Mouse (Mus musculus) C2C12 (cell line): ENCODE data around the gene Mmp28. TPM values are rescaled to one million over a fixed set of nuclear protein-coding genes. Genes with fewer than 3 reads are reported as not detected.

Experiments used
- H3K27me3 ChIP-seq: one replicate; pipeline ENCODE4 v1.6.1; 2011; ENCODE audit not compliant: control insufficient read depth, insufficient read depth, insufficient read length
- H3K36me3 ChIP-seq: one replicate; pipeline ENCODE4 v1.6.1; 2011; ENCODE audit not compliant: control insufficient read depth, insufficient read depth
- H3K4me3 ChIP-seq: one replicate; pipeline ENCODE4 v1.5.1; 2011; ENCODE audit warnings: mild to moderate bottlenecking, control low read depth; ENCODE audit not compliant: poor library complexity, insufficient read depth, severe bottlenecking
- H3K79me2 ChIP-seq: one replicate; pipeline ENCODE4 v1.6.1; 2011; ENCODE audit not compliant: control insufficient read depth, insufficient read depth
- H3K79me3 ChIP-seq: one replicate; pipeline ENCODE4 v1.6.1; 2011; ENCODE audit warnings: low read depth, control low read depth
- H3ac ChIP-seq: one replicate; pipeline ENCODE3; 2011; ENCODE audit warnings: low read depth; ENCODE audit not compliant: control insufficient read depth, insufficient read length
- CEBPB ChIP-seq: IDR thresholded peaks from one replicate; pipeline ENCODE4 v1.6.1; 2011; ENCODE audit warnings: low read depth, mild to moderate bottlenecking, control low read depth, moderate library complexity
- CTCF ChIP-seq: IDR thresholded peaks from one replicate; pipeline ENCODE4 v1.5.1; 2011; ENCODE audit not compliant: control insufficient read depth, insufficient read depth, insufficient read length
- FOSL1 ChIP-seq: IDR thresholded peaks from one replicate; pipeline ENCODE4 v1.8.0; 2011; ENCODE audit warnings: mild to moderate bottlenecking, low read length; ENCODE audit not compliant: poor library complexity, insufficient read depth, severe bottlenecking
- MAX ChIP-seq: IDR thresholded peaks from one replicate; pipeline ENCODE4 v1.6.1; 2011; ENCODE audit warnings: mild to moderate bottlenecking, control low read depth
- MYOD1 ChIP-seq: IDR thresholded peaks from one replicate; pipeline ENCODE4 v1.6.1; 2011; ENCODE audit warnings: low read depth; ENCODE audit not compliant: control insufficient read depth, insufficient read length
- MYOG ChIP-seq: IDR thresholded peaks from one replicate; pipeline ENCODE4 v1.6.1; 2011; ENCODE audit not compliant: control insufficient read depth, insufficient read length; ENCODE audit errors: extremely low read depth
- USF1 ChIP-seq: IDR thresholded peaks from one replicate; pipeline ENCODE4 v1.6.1; 2011; ENCODE audit warnings: low read depth, mild to moderate bottlenecking, control low read depth, moderate library complexity
- polyA plus RNA-seq: library from polyadenylated mRNA; unstranded; fragments of >200 nt; fragmentation: generic; extraction: Trizol; gene quantifications from one replicate; pipeline ENCODE4 v1.2.1, GENCODE M21; 2012; ENCODE audit warnings: missing spikeins

Mmp28 gene
- polyA plus RNA-seq, 1 experiment: 2.3 TPM

DNA sequence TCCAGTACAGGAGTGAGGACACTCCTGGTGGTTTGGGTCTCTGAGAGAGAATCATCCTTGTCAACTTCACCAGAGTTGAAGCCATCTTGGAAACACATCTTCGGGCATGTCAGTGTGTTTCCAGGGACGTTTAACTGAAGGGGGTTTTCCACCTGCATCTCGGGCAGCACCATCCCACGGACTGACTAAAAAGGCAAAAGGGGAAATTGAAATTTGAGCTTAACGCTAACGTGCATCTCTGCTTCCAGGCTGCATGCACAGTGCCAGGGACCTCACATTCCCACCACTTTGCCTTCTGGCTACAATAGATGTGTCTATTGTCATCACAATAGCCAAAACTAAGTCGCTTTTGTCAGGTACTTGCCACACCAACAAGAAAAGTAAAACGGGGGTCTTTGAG is 54.6 kb downstream of the Mmp28 start:
- no peak for TF ChIP-seq MYOD1
- Histone ChIP-seq H3K36me3 (peaks cover 7% of the 10 kb centered on the region), H3K79me2 (no peaks in the 10 kb centered on the region), H3K27me3 (peaks cover 41% of the 10 kb centered on the region), H3ac (no peak overlapping the region), H3K4me3 (no peak overlapping the region), H3K79me3 (no peaks in the 10 kb centered on the region)

DNA sequence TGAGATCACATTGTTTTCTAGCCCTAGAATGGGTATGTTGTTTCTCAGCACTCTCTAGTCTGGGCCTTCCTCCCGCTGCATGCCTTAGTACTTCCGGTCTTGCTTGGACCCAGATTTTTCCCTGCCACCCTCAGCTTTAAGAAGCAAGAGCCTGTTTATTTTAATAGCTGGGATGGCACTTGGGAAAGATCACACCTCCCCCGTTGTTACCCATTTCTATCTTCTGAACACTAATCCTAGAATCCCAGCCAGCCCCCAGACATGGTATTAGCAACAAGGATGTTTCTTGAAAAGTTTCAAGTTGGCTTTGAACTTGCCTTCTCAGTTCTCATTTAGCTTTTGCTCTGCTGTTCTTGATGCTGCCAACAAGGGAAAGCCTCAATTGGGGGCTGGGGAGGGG is 56.5 kb downstream of the Mmp28 start:
- TF ChIP-seq FOSL1 (no peak), CTCF (no peak), USF1 (no peak), MYOG (no peak), MYOD1 (no peak), CEBPB (no peak), MAX (no peak)
- no peak overlapping the region for H3ac ChIP-seq
- peaks cover 23% of the 10 kb centered on the region for H3K27me3 ChIP-seq
- no peak overlapping the region for H3K4me3 ChIP-seq
- H3K79me2 ChIP-seq: no peaks in the 10 kb centered on the region
- H3K79me3 ChIP-seq: no peaks in the 10 kb centered on the region
- peaks cover 24% of the 10 kb centered on the region for H3K36me3 ChIP-seq

DNA sequence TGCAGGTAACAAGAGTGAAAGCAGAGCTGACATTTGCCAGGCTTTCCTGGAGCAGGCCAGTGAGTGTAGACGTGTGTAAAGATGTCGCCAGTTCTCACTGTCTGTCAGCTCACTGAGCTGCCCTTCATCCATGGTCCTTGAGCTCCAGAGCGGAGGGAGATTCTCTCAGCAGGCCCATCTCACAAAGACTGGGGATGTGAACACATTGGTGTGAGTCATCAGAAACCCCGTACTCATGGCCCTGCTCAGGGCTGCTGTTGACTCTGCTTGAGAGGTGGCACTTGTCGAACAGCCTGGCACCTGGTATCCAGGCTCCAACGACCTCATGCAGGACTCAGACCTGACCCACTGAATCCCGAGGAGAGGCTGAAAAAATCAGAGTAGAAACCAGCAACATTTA is 59.1 kb downstream of the Mmp28 start:
- Histone ChIP-seq H3K79me3 (no peaks in the 10 kb centered on the region), H3K36me3 (peaks cover 48% of the 10 kb centered on the region), H3K4me3 (no peak overlapping the region), H3ac (no peak overlapping the region), H3K27me3 (no peaks in the 10 kb centered on the region), H3K79me2 (no peaks in the 10 kb centered on the region)
- TF ChIP-seq MAX (no peak), FOSL1 (no peak), USF1 (no peak), MYOG (no peak), CEBPB (no peak), CTCF (no peak), MYOD1 (no peak)

DNA sequence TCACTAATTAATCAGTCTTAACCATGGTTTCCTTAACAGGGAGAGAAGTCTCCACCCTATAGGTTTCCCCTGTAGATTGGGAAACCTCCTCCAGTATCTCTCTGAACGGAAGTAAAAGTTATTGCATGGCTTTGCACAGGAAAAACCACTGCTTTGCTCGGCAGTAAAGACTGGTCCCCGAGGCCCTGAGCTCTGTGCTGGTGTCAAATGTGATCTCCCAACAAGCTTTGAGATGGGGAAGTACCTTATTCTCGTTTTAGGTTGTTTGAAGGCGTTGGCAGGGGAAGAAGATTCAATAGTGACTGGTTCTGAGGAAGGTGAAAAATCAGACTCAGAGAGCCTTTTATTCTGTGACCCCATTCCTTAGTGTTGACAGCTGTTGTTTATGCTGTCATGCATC is 64.1 kb downstream of the Mmp28 start:
- TF ChIP-seq CTCF (no peak), MAX (no peak), FOSL1 (no peak), MYOD1 (no peak), CEBPB (no peak), MYOG (no peak), USF1 (no peak)
- Histone ChIP-seq H3K79me3 (no peaks in the 10 kb centered on the region), H3ac (no peak overlapping the region), H3K79me2 (no peaks in the 10 kb centered on the region), H3K27me3 (no peaks in the 10 kb centered on the region), H3K4me3 (no peak overlapping the region), H3K36me3 (peaks cover 83% of the 10 kb centered on the region)

DNA sequence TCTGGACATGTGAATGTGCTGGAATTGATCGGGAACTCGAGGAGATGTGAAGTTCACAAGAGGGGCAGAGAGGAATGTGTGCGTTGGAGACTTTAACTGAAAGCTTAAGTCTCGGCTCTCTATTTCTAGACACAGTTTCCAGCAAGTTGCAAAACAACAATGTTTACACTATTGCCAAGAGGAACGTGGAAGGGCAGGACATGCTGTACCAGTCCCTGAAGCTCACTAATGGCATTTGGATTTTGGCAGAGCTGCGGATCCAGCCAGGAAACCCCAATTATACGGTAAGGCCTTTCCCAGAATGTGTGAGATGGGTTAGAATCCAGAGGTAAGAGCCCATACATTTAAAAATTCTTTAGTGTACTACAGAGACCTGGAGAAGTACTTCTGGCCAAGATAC is 65.2 kb downstream of the Mmp28 start:
- TF ChIP-seq FOSL1: no peak
- TF ChIP-seq CEBPB: no peak
- no peak for TF ChIP-seq MYOD1
- no peak for TF ChIP-seq MYOG
- no peak for TF ChIP-seq MAX
- TF ChIP-seq CTCF: no peak
- TF ChIP-seq USF1: no peak
- H3K79me3 ChIP-seq: no peaks in the 10 kb centered on the region
- H3K79me2 ChIP-seq: no peaks in the 10 kb centered on the region
- H3K4me3 ChIP-seq: no peak overlapping the region
- peaks cover 83% of the 10 kb centered on the region for H3K36me3 ChIP-seq
- H3K27me3 ChIP-seq: no peaks in the 10 kb centered on the region
- H3ac ChIP-seq: no peak overlapping the region

DNA sequence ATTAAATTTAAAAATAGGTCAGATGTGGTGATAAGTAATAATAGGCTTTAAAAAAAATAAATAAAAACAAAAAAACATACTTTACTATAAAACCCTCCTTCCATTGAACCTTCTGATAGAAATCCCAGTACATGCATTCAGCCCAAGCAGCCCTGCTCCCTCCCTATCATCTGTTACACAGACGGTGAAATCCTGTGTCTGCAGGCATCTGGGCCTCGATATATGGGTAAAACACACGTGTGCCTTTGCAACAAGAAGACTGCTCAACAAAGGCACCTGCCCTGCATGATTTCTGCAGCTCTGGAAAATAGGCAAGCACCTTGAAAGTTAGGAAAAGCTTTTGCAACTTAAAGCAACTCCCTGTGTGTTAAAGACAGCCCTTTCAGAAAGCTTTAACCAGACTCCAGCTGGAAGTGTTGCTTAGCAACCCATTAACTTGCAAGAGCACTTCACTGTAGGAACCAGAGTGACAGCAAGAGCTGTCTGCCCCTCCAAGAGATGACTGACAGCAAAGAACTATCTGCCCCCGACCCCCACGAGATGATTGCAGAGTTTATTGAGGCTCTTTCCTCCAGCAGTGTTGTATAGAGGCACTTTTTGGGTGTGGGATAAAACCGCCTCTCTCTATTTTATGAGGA is 68.0 kb downstream of the Mmp28 start:
- Histone ChIP-seq H3ac (no peak overlapping the region), H3K4me3 (no peak overlapping the region), H3K79me2 (no peaks in the 10 kb centered on the region), H3K27me3 (no peaks in the 10 kb centered on the region), H3K36me3 (peaks cover 76% of the 10 kb centered on the region), H3K79me3 (no peaks in the 10 kb centered on the region)
- TF ChIP-seq MYOD1 (no peak), CTCF (no peak), USF1 (no peak), MYOG (no peak), MAX (no peak), CEBPB (no peak), FOSL1 (no peak)
